Mouse (Mus musculus) stomach, embryonic 14.5 days (tissue): ENCODE measurements at regions not wholly inside any gene's neighbourhood (a gene's known extent, or its start where the extent isn't known, plus 50 kb on each side); places are given as distances from the start of the nearest gene placed in this dataset.

Source experiments
- ATAC-seq: fragments of 200-750 bp; cut with Nextera tagmentation; 2 replicates; pipeline ENCODE4 v1.8.0; 2017; ENCODE audit warnings: low read depth, moderate TSS enrichment; ENCODE audit not compliant: insufficient number of reproducible peaks, insufficient read depth, low FRiP score
- H3K27ac ChIP-seq: fragments of 300-500 bp; sonication (generic); 2 replicates; pipeline ENCODE4 v1.5.1; 2014; ENCODE audit warnings: mild to moderate bottlenecking, low read length, moderate library complexity, mixed read lengths
- H3K27me3 ChIP-seq: fragments of 300-500 bp; sonication (generic); 2 replicates; pipeline ENCODE4 v1.6.1; 2014; ENCODE audit warnings: low read length, control low read depth, mixed read lengths; ENCODE audit not compliant: control insufficient read depth, insufficient read depth
- H3K36me3 ChIP-seq: fragments of 300-500 bp; sonication (generic); 2 replicates; pipeline ENCODE4 v1.6.1; 2014; ENCODE audit warnings: mild to moderate bottlenecking, control low read depth, low read length, moderate library complexity, mixed read lengths; ENCODE audit not compliant: control insufficient read depth, insufficient read depth
- H3K4me1 ChIP-seq: fragments of 300-500 bp; sonication (generic); 2 replicates; pipeline ENCODE4 v1.6.1; 2014; ENCODE audit warnings: low read length, control low read depth, mixed read lengths; ENCODE audit not compliant: control insufficient read depth, insufficient read depth
- H3K4me2 ChIP-seq: fragments of 300-500 bp; sonication (generic); replicated peaks from 2 replicates; pipeline ENCODE4 v1.6.1; 2014; ENCODE audit warnings: low read depth, low read length, control low read depth
- H3K4me3 ChIP-seq: fragments of 300-500 bp; sonication (generic); 2 replicates; pipeline ENCODE4 v1.5.1; 2014; ENCODE audit warnings: low read depth, low read length, control low read depth
- H3K9ac ChIP-seq: fragments of 300-500 bp; sonication (generic); replicated peaks from 2 replicates; pipeline ENCODE4 v1.6.1; 2014; ENCODE audit warnings: low read depth, mild to moderate bottlenecking, control low read depth, low read length, moderate library complexity, mixed read lengths
- H3K9me3 ChIP-seq: fragments of 300-500 bp; sonication (generic); 2 replicates; pipeline ENCODE4 v1.6.1; 2016; ENCODE audit warnings: low read depth, low read length, control low read depth; ENCODE audit not compliant: control insufficient read depth
- WGBS: fragments of 180-500 bp; shearing (Covaris S2); extraction: QIAGEN DNeasy Blood & Tissue Kit; methylation state at CpG from one replicate; pipeline ENCODE4 v1.1.7; 2014; 5-methylcytosine and 5-hydroxymethylcytosine counted together

DNA sequence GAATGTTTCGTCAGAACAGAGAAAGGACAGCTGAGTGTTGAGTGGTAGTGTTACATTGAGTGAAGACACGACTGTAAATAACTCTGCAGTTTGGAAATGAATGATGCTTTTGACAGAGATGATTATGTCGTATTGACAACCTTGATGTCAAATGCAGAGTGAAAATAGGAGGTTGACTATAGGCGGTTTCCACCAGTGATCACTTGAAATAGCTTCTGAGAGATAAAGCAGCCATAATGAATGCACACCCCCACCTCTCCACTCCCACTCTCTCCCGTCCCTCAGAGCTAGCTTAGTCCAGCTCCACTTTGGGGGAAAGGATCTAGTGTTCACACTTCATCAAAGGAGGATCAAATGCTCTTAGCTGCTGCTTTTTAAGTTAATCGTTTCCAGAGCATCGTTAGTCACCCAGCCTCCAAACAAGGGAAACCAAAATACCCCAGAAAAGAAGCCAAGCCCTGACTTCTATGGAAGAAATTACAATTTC lies 387.6 kb upstream of the Dph6 start:
- 65% methylated on average over 7 of the region's 7 CpGs for WGBS
- no peaks in the 10 kb centered on the region for H3K36me3 ChIP-seq
- no peak for ATAC-seq
- H3K4me1 ChIP-seq, result no peaks in the 10 kb centered on the region
- H3K4me2 ChIP-seq, result no peak overlapping the region
- H3K27me3 ChIP-seq, result no peaks in the 10 kb centered on the region
- no peaks in the 10 kb centered on the region for H3K9me3 ChIP-seq
- no peak overlapping the region for H3K27ac ChIP-seq
- no peak overlapping the region for H3K9ac ChIP-seq
- no peak overlapping the region for H3K4me3 ChIP-seq

DNA sequence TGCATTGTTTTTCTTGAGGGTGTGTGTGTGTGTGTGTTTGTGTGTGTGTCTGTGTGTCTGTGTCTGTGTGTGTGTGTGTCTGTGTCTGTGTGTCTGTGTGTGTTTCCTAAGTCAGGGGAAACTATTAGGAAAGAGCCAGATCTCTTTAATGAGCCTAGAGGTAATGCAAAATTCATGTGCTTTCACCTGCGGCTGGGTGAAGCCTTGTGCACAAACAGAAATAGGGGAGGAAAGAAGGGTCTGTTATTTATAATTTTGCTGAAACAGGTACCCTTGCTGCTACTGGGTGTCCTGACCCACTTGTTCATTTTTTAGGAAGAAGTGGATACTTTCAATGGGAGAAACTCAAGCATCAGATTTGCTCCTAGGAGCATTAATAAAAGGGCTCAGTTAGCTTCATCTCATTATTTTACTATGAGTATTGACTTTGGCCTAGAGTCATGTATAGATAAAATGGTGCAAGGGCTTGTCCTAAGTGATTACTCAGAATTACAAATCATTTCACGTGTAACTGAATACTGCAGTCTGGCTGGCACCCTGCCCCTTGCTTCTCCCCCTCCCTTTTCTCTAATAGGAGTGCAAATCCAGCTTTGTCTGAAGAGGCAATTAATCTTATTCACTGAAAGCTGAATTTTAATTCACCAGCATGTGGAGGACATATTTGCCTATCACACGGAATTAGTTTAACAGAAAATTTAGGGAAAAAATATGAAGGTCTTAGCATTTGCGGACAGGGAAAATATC lies 401.7 kb upstream of the Dph6 start:
- H3K9ac ChIP-seq, result no peak overlapping the region
- H3K4me3 ChIP-seq, result no peak overlapping the region
- H3K9me3 ChIP-seq, result no peaks in the 10 kb centered on the region
- 53% methylated on average over 4 of the region's 4 CpGs for WGBS
- no peak overlapping the region for H3K4me2 ChIP-seq
- no peak for ATAC-seq
- H3K36me3 ChIP-seq, result no peaks in the 10 kb centered on the region
- H3K27me3 ChIP-seq, result no peaks in the 10 kb centered on the region
- no peaks in the 10 kb centered on the region for H3K4me1 ChIP-seq
- H3K27ac ChIP-seq, result no peak overlapping the region

- Histone ChIP-seq H3K4me2 (no peak overlapping the region), H3K27me3 (no peaks in the 10 kb centered on the region), H3K4me1 (no peaks in the 10 kb centered on the region), H3K36me3 (no peaks in the 10 kb centered on the region), H3K27ac (no peak overlapping the region), H3K9me3 (no peaks in the 10 kb centered on the region), H3K4me3 (no peak overlapping the region), H3K9ac (no peak overlapping the region)
- ATAC-seq, result no peak
- 75% methylated on average over 2 of the region's 2 CpGs for WGBS
Observed at GRCm38 (mm10) chr2:115057200-115057599, 402.4 kb upstream of the Dph6 start.

- no peak for ATAC-seq
- Histone ChIP-seq H3K9ac (no peak overlapping the region), H3K4me2 (no peak overlapping the region)
Observed at GRCm38 (mm10) chr2:115067489-115068163, 412.9 kb upstream of the Dph6 start.

DNA sequence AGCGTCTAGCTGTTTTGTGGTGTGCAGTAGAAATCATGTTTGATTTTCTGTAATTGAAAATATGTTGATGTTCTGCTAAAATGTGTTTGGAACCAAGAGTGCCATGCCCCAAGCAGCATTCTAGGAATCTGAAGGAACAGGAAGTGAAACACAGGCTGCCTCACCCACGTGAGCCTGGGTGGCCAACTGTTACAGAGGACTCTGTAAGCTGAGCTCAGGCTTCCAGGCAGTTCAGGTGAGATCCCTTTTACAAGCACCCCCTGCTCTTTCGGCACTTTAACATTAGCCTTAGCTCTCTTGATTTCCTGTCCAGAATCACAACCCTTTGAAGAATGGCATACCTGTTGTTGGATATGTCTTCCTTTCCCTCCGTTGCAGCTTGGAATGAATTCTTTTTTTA lies 414.9 kb upstream of the Dph6 start:
- Histone ChIP-seq H3K4me3 (no peak overlapping the region), H3K4me2 (no peak overlapping the region), H3K9me3 (no peaks in the 10 kb centered on the region), H3K9ac (no peak overlapping the region), H3K27me3 (no peaks in the 10 kb centered on the region), H3K27ac (no peak overlapping the region), H3K36me3 (no peaks in the 10 kb centered on the region), H3K4me1 (0 out of 2 replicates have a peak, but pooled peaks cover 3% of the 10 kb centered on the region)
- WGBS, result 63% methylated on average over 4 of the region's 4 CpGs
- ATAC-seq, result no peak

More at GRCm38 (mm10) chr2:115067489-115068163, 412.9 kb upstream of the Dph6 start:
- H3K9me3 ChIP-seq, result no peaks in the 10 kb centered on the region
- H3K4me1 ChIP-seq, result 0 out of 2 replicates have a peak, but pooled peaks cover 3% of the 10 kb centered on the region
- 14% methylated on average over 8 of the region's 8 CpGs for WGBS
- no peaks in the 10 kb centered on the region for H3K36me3 ChIP-seq
- no peaks in the 10 kb centered on the region for H3K27me3 ChIP-seq
- no peak overlapping the region for H3K4me3 ChIP-seq
- no peak overlapping the region for H3K27ac ChIP-seq

DNA sequence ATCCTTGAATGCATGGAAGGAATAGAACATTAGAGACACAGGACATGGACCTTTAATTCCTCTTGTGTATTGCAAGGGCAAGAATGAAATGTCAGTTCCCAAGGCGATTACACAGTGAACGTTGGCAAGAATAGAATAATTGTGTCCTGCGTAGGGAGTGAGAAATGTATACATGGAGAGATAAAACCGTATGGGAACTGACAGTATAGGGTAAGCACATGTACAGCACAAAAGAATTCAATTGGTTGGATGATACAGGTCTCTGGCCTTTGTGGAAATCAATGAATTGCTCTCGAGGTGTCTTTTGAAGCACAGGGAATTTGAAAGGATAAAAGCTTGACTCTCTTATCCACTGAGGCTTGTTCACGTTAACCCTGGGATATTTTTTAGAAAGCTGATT lies 415.4 kb upstream of the Dph6 start:
- no peaks in the 10 kb centered on the region for H3K27me3 ChIP-seq
- 0 out of 2 replicates have a peak, but pooled peaks cover 3% of the 10 kb centered on the region for H3K4me1 ChIP-seq
- ATAC-seq, result no peak
- no peaks in the 10 kb centered on the region for H3K36me3 ChIP-seq
- H3K9ac ChIP-seq, result no peak overlapping the region
- H3K9me3 ChIP-seq, result no peaks in the 10 kb centered on the region
- WGBS, result 63% methylated on average over 6 of the region's 6 CpGs
- H3K4me3 ChIP-seq, result no peak overlapping the region
- no peak overlapping the region for H3K4me2 ChIP-seq
- H3K27ac ChIP-seq, result no peak overlapping the region

DNA sequence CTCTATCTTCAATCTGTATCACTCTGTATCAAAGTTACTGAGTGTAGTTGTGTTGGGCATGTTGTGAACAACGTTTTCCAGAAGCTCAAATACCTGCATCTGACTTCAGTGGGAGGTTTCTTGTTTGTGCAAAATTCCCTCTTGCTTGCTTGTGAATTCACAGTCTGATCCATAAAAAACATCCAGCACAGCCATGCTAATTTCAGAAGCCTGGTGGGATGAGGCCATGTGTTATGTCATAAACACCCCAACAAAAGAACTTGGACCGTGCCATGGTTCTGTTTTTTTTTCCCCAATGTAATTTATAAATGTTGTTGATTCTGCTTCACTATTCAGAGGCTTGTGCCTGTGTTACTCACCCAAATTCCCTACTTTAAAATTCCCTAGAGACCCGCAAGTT lies 415.9 kb upstream of the Dph6 start:
- no peak for ATAC-seq
- WGBS, result 81% methylated on average over 3 of the region's 3 CpGs
- Histone ChIP-seq H3K9ac (no peak overlapping the region), H3K4me3 (no peak overlapping the region), H3K36me3 (no peaks in the 10 kb centered on the region), H3K4me2 (no peak overlapping the region), H3K27me3 (no peaks in the 10 kb centered on the region), H3K9me3 (no peaks in the 10 kb centered on the region), H3K27ac (no peak overlapping the region), H3K4me1 (0 out of 2 replicates have a peak, but pooled peaks cover 3% of the 10 kb centered on the region)

DNA sequence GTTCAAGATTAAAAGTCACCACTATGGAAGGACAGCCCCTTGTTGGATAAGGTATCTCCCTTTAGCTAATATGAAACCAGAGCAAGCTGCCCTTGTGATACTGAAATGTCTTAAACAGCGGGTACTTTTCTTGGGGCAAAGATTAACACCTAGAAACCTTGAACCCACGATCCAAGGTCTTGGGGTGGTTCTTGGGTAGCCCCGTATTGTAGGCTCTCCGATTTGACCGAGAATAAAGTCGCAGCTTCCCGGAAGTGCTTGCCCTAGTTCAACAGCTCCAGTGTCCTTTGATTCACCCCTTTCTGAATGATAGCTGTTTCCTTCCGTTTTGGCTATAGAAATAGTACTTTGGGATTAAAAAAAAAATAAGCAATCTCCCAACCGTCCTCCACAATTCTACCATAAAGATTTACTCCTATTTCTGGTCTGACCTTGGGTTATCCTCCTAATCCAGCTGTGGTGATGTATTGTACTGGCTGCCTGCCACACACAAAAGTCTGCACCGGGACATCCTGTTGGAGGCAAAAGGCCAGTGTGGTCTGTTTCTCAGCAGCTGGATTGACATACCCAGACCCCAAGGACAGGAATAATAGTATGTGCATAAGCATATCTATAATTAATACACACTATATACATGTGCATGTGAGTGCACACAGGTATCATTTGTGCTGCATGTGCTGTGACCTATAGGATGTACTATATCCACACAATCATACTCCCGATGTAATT lies 427.0 kb upstream of the Dph6 start:
- peak overlapping the region; percentile 15; the same call in 1 of the 2 replicates for H3K27ac ChIP-seq
- ATAC-seq, result no peak
- WGBS, result 52% methylated on average over 11 of the region's 11 CpGs

More for the DNA sequence above, 427.0 kb upstream of the Dph6 start:
- no peak overlapping the region for H3K9ac ChIP-seq
- no peak overlapping the region for H3K4me3 ChIP-seq
- no peaks in the 10 kb centered on the region for H3K9me3 ChIP-seq
- no peaks in the 10 kb centered on the region for H3K4me1 ChIP-seq
- no peaks in the 10 kb centered on the region for H3K27me3 ChIP-seq
- no peak overlapping the region for H3K4me2 ChIP-seq
- no peaks in the 10 kb centered on the region for H3K36me3 ChIP-seq
